Mouse (Mus musculus): ENCODE data around the gene Rsph3a.
A peak's percentile ranks its signal among the peaks of the same experiment; 100 is the strongest.
"Not testable (repeated sequence)": the region's sequence is repeated elsewhere in the genome, so short reads cannot be mapped to it uniquely, and the experiment has no call there.

The Rsph3a gene

GRCm38 (mm10) chr17:7928662-7929061 is 16.8 kb upstream of the Rsph3a start:
- no peak for DNase-seq (ENCODE audit: low read depth)

- peak; percentile 42 for DNase-seq (ENCODE audit: low read depth)
These were observed 16.1 kb upstream of the Rsph3a start for GRCm38 (mm10) chr17:7929279-7929678.

DNA sequence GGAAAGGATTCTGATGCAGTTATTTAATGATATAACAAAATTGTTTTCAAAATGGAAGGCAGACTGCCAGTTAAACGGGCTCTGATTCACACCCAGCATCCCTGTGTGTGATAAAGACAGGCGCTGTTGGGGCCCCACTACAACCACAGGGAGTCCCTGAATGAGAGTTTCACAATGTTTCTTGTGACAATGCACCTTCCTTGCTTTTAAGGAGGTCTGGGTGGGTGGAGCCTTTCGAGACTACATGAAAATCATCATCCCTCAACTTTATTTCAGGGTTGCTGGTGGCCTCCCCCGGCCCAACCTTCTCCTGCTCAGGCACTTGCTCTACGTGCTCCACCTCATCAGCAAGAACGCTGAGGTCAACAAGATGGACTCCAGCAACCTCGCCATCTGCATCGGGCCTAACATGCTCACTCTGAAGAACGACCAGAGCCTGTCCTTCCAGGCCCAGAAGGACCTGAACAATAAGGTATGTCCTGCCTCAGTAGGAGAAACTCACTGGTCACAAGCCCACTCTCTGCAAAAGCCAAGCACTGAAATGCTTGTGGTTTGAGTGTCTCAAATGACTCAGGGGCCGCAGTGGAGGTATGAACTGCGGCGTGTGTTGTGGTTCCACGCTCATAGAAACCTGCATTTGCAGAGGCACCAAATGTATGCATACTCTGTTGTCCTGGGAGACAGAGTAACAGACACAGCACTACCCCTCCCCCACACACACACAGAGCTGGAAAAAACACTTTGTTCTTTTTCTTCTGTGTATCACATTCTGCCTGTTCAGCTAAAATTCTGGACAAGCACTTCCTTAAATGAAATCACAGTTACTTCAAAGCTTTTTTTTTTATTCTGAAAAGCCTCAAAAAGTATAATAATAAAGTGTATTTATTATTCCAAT is 14.1 kb upstream of the Rsph3a start:
- DNase-seq (ENCODE audit: low read depth) = peak; percentile 49

- DNase-seq (ENCODE audit: low read depth) = not testable (repeated sequence)
These were observed 13.3 kb upstream of the Rsph3a start for GRCm38 (mm10) chr17:7932121-7932520.

DNA sequence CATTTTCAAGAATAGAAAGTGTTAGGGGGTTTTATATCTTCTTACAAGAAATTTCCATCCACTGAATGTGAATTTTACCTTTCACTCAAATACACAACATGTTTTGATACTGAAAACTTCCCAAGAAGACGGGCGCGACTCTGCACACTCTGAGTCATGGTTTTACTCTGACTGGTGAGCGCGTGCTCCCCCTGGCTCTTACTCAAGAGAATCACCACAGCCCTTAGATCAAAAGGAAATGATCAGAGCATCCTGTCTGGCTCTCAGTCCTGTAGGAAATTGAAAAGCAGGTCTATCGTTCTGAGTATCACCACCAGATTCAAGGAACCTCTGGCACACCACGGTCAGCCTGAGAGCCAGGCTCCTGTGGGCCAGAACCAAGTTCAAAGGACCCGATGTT is 5.8 kb upstream of the Rsph3a start:
- DNase-seq (ENCODE audit: low read depth) = peak; percentile 77

GRCm38 (mm10) chr17:7946053-7946627 is 726 bp downstream of the Rsph3a start:
- not testable (repeated sequence) for DNase-seq (ENCODE audit: low read depth)

- not testable (repeated sequence) for DNase-seq (ENCODE audit: low read depth)
These were observed 5.9 kb downstream of the Rsph3a start for GRCm38 (mm10) chr17:7951333-7951732.

GRCm38 (mm10) chr17:7957242-7957641 is 11.8 kb downstream of the Rsph3a start:
- DNase-seq (ENCODE audit: low read depth) = not testable (repeated sequence)

- DNase-seq (ENCODE audit: low read depth) = peak; percentile 13
These were observed 17.9 kb downstream of the Rsph3a start for GRCm38 (mm10) chr17:7963333-7963732.

DNA sequence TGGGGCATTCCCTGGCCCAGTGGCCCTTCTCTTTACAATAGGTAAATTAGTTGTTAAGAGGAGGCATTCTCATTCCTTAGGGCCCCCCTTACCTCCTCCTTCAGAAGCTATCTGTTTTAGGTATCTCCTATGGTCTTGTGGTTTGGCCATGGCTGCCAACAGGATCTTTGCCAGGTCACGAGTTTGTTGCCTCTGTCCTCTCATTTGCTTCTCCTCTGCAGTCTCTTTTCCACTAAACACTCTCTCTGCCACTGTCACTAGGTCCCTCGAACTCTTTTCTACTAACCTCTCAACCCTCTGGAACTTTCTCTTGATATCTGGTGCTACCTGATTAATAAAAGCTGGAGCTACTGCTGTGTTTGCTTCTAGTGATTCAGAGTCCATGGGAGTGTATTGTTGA is 19.0 kb downstream of the Rsph3a start:
- DNase-seq (ENCODE audit: low read depth) = peak; percentile 22

DNA sequence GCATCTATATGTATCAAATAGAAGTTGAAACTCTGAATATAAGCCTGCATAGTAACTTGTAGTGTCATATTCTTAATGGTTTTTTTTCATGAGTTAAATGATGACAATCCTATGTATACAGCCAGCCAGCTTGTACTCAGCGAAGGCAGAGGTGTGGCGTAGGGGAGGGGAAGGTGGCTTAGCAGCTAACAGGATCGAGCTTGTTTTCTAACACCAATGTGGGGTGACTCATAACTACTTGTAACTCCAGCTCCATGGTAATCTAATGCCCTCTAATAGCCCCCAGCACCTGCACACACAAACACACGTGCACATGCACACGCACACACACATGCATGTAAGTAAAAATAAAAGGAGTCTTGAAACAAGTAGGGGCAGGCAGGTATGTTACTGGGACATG is 23.1 kb downstream of the Rsph3a start:
- not testable (repeated sequence) for DNase-seq (ENCODE audit: low read depth)

DNA sequence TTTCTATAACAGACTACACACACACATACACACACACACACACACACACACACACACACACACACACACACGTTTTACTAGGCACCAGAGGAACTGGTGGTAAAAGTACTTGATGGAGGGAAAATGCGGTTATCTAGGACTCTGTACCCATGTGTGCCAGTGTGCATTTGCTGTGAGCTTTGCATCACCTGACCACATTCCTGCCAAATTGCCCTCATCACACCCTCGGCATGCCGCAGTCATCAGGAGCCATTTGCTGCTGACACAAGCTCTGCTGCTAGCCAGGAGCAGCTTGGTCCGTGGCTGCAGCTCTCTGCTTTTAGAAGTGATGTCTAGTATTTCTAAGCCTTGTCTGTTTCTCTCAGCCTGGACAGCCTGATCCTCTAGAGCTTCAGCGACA is 24.4 kb downstream of the Rsph3a start:
- DNase-seq (ENCODE audit: low read depth) = not testable (repeated sequence)

DNA sequence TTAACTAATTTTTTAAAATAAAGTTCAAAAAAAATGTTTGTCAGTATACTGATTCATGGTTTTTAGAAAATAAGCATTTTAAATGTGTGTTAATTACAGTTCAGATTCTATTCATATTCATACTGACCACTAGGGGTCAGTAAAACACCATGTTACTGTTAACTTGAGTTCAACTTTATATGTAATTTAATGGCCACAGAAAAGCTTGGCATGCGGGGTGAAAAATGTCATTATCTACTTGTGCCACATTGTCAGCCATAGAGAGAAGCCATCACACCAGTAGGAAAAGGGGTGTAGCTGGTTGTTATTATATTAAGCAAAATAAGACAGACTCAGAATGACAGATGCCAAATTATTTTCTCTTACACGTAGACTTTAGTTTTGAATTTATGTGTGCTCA is 38.1 kb downstream of the Rsph3a start:
- DNase-seq (ENCODE audit: low read depth) = not testable (repeated sequence)

DNA sequence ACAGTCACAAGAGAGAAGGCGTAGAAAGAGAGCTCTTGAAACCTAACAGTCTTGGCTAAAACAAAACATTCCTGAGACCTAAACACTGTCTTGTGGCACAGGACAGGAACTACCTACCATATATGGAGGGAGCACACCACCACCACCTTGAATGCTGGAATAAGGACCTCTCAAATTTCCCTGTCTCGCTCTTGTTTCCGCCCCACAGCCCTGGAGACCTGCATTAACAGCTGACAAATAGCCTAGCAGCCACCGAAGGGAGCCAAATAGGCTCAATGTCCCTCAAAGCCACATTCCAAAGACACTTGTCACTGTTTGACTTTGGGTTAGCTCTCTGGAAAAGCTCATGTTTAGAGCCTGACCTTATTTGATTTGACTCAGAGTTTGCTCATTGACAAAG is 40.2 kb downstream of the Rsph3a start:
- not testable (repeated sequence) for DNase-seq (ENCODE audit: low read depth)

DNA sequence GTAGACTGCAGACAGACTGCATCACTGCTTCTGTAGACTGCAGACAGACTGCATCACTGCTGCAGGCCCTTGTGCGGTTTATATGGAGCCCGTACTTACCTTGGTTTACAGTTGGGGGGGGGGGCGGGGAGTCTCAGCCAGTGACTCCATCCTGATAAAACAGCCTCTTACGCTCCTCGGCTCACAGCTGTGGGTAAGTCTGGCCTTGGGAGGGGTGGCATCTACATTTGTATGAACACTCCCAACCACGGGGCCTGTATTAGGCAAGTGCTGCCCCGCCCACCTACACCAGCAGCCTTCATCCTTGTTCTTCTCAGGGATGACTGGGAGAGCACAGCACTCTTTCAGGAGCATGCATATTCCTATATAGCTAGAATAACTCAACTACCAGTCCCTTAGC is 41.6 kb downstream of the Rsph3a start:
- not testable (repeated sequence) for DNase-seq (ENCODE audit: low read depth)

DNA sequence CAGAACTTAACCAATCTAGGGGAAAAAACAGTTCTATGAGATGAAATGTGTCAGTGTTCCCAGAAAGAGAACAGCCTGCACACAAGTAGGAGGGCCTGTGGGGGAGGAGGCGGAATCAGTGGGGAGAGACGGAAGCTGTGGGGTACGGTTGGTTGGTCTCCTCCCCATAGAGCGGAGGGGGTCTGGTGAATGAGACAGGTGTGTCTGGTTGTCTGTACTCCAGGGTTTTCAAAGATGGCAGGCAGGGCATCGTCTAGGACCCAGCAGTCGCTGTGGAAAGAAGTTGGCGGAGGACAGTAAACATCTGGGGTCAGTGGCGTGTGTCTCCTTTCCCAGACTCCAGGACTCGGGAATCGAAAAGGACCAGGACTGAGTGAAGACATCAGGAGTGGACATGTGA is 57.8 kb downstream of the Rsph3a start:
- DNase-seq (ENCODE audit: low read depth) = not testable (repeated sequence)

DNA sequence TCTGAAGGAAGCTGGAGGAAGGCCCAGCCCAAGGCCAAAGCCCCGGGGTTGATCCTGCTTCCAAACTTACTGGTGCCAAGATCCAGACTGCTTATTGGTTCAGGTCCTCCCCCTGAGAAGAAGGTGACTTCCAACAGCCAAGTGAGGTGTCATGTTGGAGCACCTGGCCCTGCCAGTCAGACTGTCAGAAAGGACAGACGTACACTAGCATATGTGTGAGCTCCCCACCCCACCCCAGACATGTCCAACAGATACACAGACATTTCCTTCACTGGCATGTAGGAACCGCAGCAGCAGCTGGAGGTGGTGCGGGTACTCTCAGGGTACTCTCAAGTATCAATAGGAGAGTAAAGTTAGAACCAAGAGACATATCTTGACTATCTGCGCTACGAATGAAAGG is 61.4 kb downstream of the Rsph3a start:
- DNase-seq (ENCODE audit: low read depth) = not testable (repeated sequence)

DNA sequence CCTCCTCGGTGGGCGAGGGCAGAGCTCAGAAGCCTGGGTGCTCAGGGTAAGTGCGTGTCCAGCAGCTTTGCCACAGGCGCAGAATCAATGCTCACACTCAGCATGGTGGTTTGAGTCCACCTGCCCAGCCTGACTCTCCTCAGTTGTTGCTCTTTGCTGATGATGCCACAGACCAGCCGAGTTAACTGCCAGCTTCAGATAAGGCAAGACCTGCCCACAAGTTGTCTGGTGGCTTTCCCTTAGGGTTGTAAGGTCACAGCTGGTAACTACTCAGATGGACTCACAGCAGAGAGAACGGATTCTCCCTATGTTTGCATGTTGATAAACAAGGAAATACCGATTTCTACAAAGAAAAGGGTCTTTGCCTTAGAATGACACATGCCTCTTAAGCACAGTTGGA is 64.2 kb downstream of the Rsph3a start:
- not testable (repeated sequence) for DNase-seq (ENCODE audit: low read depth)

- not testable (repeated sequence) for DNase-seq (ENCODE audit: low read depth)
These were observed 68.6 kb downstream of the Rsph3a start for GRCm38 (mm10) chr17:8013974-8014373.

GRCm38 (mm10) chr17:8022675-8023074 is 77.3 kb downstream of the Rsph3a start:
- not testable (repeated sequence) for DNase-seq (ENCODE audit: low read depth)

DNA sequence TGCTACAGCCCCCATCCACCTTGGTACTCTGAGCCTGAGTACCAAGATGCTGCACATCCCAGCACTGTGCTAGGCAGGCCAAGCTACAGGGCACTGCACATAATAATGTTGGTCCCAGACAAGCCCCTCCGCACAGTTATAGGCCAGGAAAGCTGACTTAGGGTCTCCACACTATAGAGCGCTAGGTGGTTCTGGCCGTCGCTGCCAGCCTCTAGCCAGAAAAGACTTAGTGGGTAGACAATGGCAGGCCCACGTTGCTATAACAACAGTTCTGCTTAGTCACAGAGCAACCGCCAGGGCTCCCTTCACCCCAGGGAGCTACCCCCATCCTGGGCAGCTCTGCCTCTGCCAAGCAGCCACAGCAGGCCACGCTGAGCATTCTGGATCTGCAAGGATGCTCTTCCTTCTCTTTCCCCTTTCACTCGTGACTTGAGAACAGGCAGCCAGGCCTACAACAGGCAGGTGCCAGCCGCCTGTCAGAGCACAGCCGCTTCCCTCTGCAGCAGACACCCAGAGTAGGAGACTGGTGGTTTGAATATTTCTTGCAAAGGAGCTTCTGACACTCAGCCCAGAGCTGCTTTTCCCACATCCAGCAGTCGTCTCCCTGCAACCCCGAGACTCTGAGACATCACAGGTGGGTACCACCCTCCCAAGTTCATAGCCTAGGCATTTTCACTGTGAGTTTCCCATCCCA is 82.2 kb downstream of the Rsph3a start:
- DNase-seq (ENCODE audit: low read depth) = not testable (repeated sequence)

Data from 416B (cell line).